Mouse (Mus musculus) MEL (cell line): ENCODE results near the gene St3gal2. TPM values are rescaled to one million over a fixed set of nuclear protein-coding genes. Genes with fewer than 3 reads are reported as not detected.

Experiments used
- DNase-seq: peaks from one replicate; pipeline ENCODE4 v3.0.0; 2011; ENCODE audit warnings: low read depth, low spot score
- H3K27ac ChIP-seq: 2 replicates; pipeline ENCODE4 v1.5.1; 2012; ENCODE audit warnings: low read depth, mild to moderate bottlenecking, control low read depth, low read length, moderate library complexity; ENCODE audit not compliant: control insufficient read depth
- H3K27me3 ChIP-seq, 2 experiments: fragments of 150-350 bp in 1 of 2; sonication (generic) in 1 of 2; 2 replicates each; pipeline ENCODE4 v1.6.1; 2012; ENCODE audit warnings: low read length in 2 of 2, mild to moderate bottlenecking in 2 of 2, improper control_type of control experiment in 1 of 2, moderate library complexity in 1 of 2; ENCODE audit not compliant: insufficient read depth in 2 of 2, control insufficient read depth in 1 of 2
- H3K36me3 ChIP-seq, 2 experiments: 2 replicates each; pipeline ENCODE4 v1.6.1; 2012 to 2014; ENCODE audit warnings: low read length in 2 of 2, improper control_type of control experiment in 1 of 2, inconsistent platforms in 1 of 2, mild to moderate bottlenecking in 1 of 2; ENCODE audit not compliant: insufficient read depth in 2 of 2, control insufficient read depth in 1 of 2
- H3K4me1 ChIP-seq, 2 experiments: fragments of 150-350 bp in 1 of 2; sonication (generic) in 1 of 2; 2 replicates each; pipeline ENCODE4 v1.6.1; 2012; ENCODE audit warnings: low read length in 2 of 2, improper control_type of control experiment in 1 of 2, mild to moderate bottlenecking in 1 of 2; ENCODE audit not compliant: insufficient read depth in 2 of 2, control insufficient read depth in 1 of 2
- H3K4me3 ChIP-seq, 2 experiments: fragments of 150-350 bp in 1 of 2; sonication (generic) in 1 of 2; 2 replicates each; pipeline ENCODE4 v1.5.1; 2012; ENCODE audit warnings: low read depth in 2 of 2, low read length in 2 of 2, mild to moderate bottlenecking in 2 of 2, moderate library complexity in 2 of 2, control low read depth in 1 of 2, improper control_type of control experiment in 1 of 2; ENCODE audit not compliant: control insufficient read depth in 1 of 2, insufficient read depth in 1 of 2
- H3K79me2 ChIP-seq: 2 replicates; pipeline ENCODE4 v1.6.1; 2012; ENCODE audit warnings: mild to moderate bottlenecking, low read length, moderate library complexity; ENCODE audit not compliant: control insufficient read depth, poor library complexity, insufficient read depth
- H3K9ac ChIP-seq: 2 replicates; pipeline ENCODE4 v1.6.1; 2012; ENCODE audit warnings: low read depth, mild to moderate bottlenecking, control low read depth, low read length, moderate library complexity; ENCODE audit not compliant: control insufficient read depth, poor library complexity, severe bottlenecking
- H3K9me3 ChIP-seq: fragments of 150-350 bp; sonication (generic); replicated peaks from 2 replicates; pipeline ENCODE4 v1.6.1; 2012; ENCODE audit warnings: mild to moderate bottlenecking, low read length, improper control_type of control experiment, moderate library complexity; ENCODE audit not compliant: insufficient read depth
- BHLHE40 ChIP-seq: IDR thresholded peaks from 2 replicates; pipeline ENCODE4 v1.6.1; 2012; ENCODE audit warnings: low read depth, mild to moderate bottlenecking, inconsistent platforms, low read length, improper control_type of control experiment, borderline replicate concordance
- CHD1 ChIP-seq: IDR thresholded peaks from 2 replicates; pipeline ENCODE4 v1.6.1; 2012; ENCODE audit warnings: low read depth, mild to moderate bottlenecking, inconsistent platforms, low read length, improper control_type of control experiment
- CHD2 ChIP-seq: IDR thresholded peaks from 2 replicates; pipeline ENCODE4 v1.6.1; 2011; ENCODE audit warnings: low read length, improper control_type of control experiment
- CTCF ChIP-seq, 3 experiments: IDR thresholded peaks in 2 of 3; conservative IDR thresholded peaks in 1 of 3; 2 replicates each; pipeline ENCODE4 v1.5.1; 2011 to 2012; ENCODE audit warnings: low read length in 3 of 3, low read depth in 2 of 3, mild to moderate bottlenecking in 2 of 3, improper control_type of control experiment in 1 of 3, inconsistent platforms in 1 of 3, mixed read lengths in 1 of 3, moderate library complexity in 1 of 3; ENCODE audit not compliant: control insufficient read depth in 1 of 3, insufficient read depth in 1 of 3, poor library complexity in 1 of 3, severe bottlenecking in 1 of 3
- E2F4 ChIP-seq: IDR thresholded peaks from 2 replicates; pipeline ENCODE4 v1.6.1; 2011; ENCODE audit warnings: low read depth, low read length, improper control_type of control experiment, borderline replicate concordance
- ELF1 ChIP-seq: IDR thresholded peaks from 2 replicates; pipeline ENCODE4 v1.6.1; 2014; ENCODE audit warnings: low read depth, mild to moderate bottlenecking, inconsistent platforms, low read length, improper control_type of control experiment, moderate library complexity
- EP300 ChIP-seq, 2 experiments: IDR thresholded peaks; 2 replicates each; pipeline ENCODE4 v1.6.1; 2011; ENCODE audit warnings: improper control_type of control experiment in 2 of 2, low read length in 2 of 2, low read depth in 1 of 2, mild to moderate bottlenecking in 1 of 2
- ETS1 ChIP-seq: IDR thresholded peaks from 2 replicates; pipeline ENCODE4 v1.6.1; 2012; ENCODE audit warnings: low read depth, mild to moderate bottlenecking, inconsistent platforms, low read length, improper control_type of control experiment, moderate library complexity
- GABPA ChIP-seq: IDR thresholded peaks from 2 replicates; pipeline ENCODE4 v1.6.1; 2012; ENCODE audit warnings: low read depth, mild to moderate bottlenecking, inconsistent platforms, low read length, improper control_type of control experiment, moderate library complexity
- GATA1 ChIP-seq: IDR thresholded peaks from 2 replicates; pipeline ENCODE4 v1.6.1; 2011; ENCODE audit warnings: low read depth, low read length, improper control_type of control experiment
- HCFC1 ChIP-seq: IDR thresholded peaks from 2 replicates; pipeline ENCODE4 v1.6.1; 2012; ENCODE audit warnings: low read depth, mild to moderate bottlenecking, inconsistent platforms, low read length, improper control_type of control experiment, moderate library complexity
- JUND ChIP-seq: IDR thresholded peaks from 2 replicates; pipeline ENCODE4 v1.6.1; 2011; ENCODE audit warnings: low read depth, mild to moderate bottlenecking, improper control_type of control experiment, low read length
- KAT2A ChIP-seq: conservative IDR thresholded peaks from 2 replicates; pipeline ENCODE4 v1.6.1; 2012; ENCODE audit warnings: low read depth, low read length, improper control_type of control experiment, inconsistent platforms
- MAFK ChIP-seq: IDR thresholded peaks from 2 replicates; pipeline ENCODE4 v1.6.1; 2011; ENCODE audit warnings: low read depth, mild to moderate bottlenecking, low read length, improper control_type of control experiment, borderline replicate concordance
- MAX ChIP-seq: IDR thresholded peaks from 2 replicates; pipeline ENCODE4 v1.6.1; 2011; ENCODE audit warnings: low read length, improper control_type of control experiment
- MAZ ChIP-seq: IDR thresholded peaks from 2 replicates; pipeline ENCODE4 v1.6.1; 2012; ENCODE audit warnings: low read depth, mild to moderate bottlenecking, inconsistent platforms, low read length, improper control_type of control experiment
- MXI1 ChIP-seq: IDR thresholded peaks from 2 replicates; pipeline ENCODE4 v1.6.1; 2011; ENCODE audit warnings: mild to moderate bottlenecking, low read depth, low read length, improper control_type of control experiment
- MYB ChIP-seq: IDR thresholded peaks from 2 replicates; pipeline ENCODE4 v1.6.1; 2011; ENCODE audit warnings: mild to moderate bottlenecking, low read depth, low read length, improper control_type of control experiment
- MYC ChIP-seq: IDR thresholded peaks from 2 replicates; pipeline ENCODE4 v1.6.1; 2011; ENCODE audit warnings: low read depth, mild to moderate bottlenecking, low read length, improper control_type of control experiment, moderate library complexity
- NELFE ChIP-seq: IDR thresholded peaks from 2 replicates; pipeline ENCODE4 v1.6.1; 2011; ENCODE audit warnings: low read depth, low read length, improper control_type of control experiment
- NRF1 ChIP-seq: IDR thresholded peaks from 2 replicates; pipeline ENCODE4 v1.6.1; 2014; ENCODE audit warnings: low read depth, mild to moderate bottlenecking, inconsistent platforms, low read length, improper control_type of control experiment, moderate library complexity; ENCODE audit not compliant: poor library complexity, insufficient read depth, severe bottlenecking
- POLR2A ChIP-seq, 2 experiments: IDR thresholded peaks; 2 replicates each; pipeline ENCODE4 v1.6.1; 2011 to 2012; ENCODE audit warnings: low read length in 2 of 2, mild to moderate bottlenecking in 2 of 2, control low read depth in 1 of 2, improper control_type of control experiment in 1 of 2, low read depth in 1 of 2, moderate library complexity in 1 of 2; ENCODE audit not compliant: control insufficient read depth in 1 of 2, insufficient read depth in 1 of 2, poor library complexity in 1 of 2
- POLR2AphosphoS2 ChIP-seq: IDR thresholded peaks from 2 replicates; pipeline ENCODE4 v1.6.1; 2011; ENCODE audit warnings: low read length, improper control_type of control experiment
- POLR2AphosphoS5 ChIP-seq: IDR thresholded peaks from 2 replicates; pipeline ENCODE4 v1.6.1; 2012; ENCODE audit warnings: low read depth, borderline replicate concordance, mild to moderate bottlenecking, inconsistent platforms, low read length, moderate library complexity, mixed read lengths
- RAD21 ChIP-seq: IDR thresholded peaks from 2 replicates; pipeline ENCODE4 v1.6.1; 2011; ENCODE audit warnings: mild to moderate bottlenecking, low read depth, low read length, improper control_type of control experiment
- RCOR1 ChIP-seq: IDR thresholded peaks from 2 replicates; pipeline ENCODE4 v1.6.1; 2012; ENCODE audit warnings: low read depth, mild to moderate bottlenecking, inconsistent platforms, low read length, improper control_type of control experiment
- SIN3A ChIP-seq: IDR thresholded peaks from 2 replicates; pipeline ENCODE4 v1.6.1; 2012; ENCODE audit warnings: low read length, improper control_type of control experiment, inconsistent platforms
- SMC3 ChIP-seq: IDR thresholded peaks from 2 replicates; pipeline ENCODE4 v1.6.1; 2011; ENCODE audit warnings: low read depth, low read length, improper control_type of control experiment
- TBP ChIP-seq: IDR thresholded peaks from 2 replicates; pipeline ENCODE4 v1.8.0; 2011; ENCODE audit warnings: low read depth, low read length, improper control_type of control experiment
- UBTF ChIP-seq: IDR thresholded peaks from 2 replicates; pipeline ENCODE4 v1.6.1; 2012; ENCODE audit warnings: low read depth, mild to moderate bottlenecking, inconsistent platforms, low read length, improper control_type of control experiment, moderate library complexity, borderline replicate concordance; ENCODE audit not compliant: insufficient read depth
- USF1 ChIP-seq: IDR thresholded peaks from 2 replicates; pipeline ENCODE4 v1.6.1; 2014; ENCODE audit warnings: low read depth, mild to moderate bottlenecking, inconsistent platforms, low read length, improper control_type of control experiment, moderate library complexity
- ZC3H11A ChIP-seq: IDR thresholded peaks from 2 replicates; pipeline ENCODE4 v1.6.1; 2012; ENCODE audit warnings: low read depth, mild to moderate bottlenecking, inconsistent platforms, low read length, improper control_type of control experiment
- ZKSCAN1 ChIP-seq: IDR thresholded peaks from 2 replicates; pipeline ENCODE4 v1.6.1; 2012; ENCODE audit warnings: low read depth, mild to moderate bottlenecking, inconsistent platforms, low read length, improper control_type of control experiment, moderate library complexity
- ZMIZ1 ChIP-seq: IDR thresholded peaks from 2 replicates; pipeline ENCODE4 v1.6.1; 2012; ENCODE audit warnings: low read depth, mild to moderate bottlenecking, inconsistent platforms, low read length, improper control_type of control experiment, moderate library complexity
- ZNF384 ChIP-seq: IDR thresholded peaks from 2 replicates; pipeline ENCODE4 v1.6.1; 2012; ENCODE audit warnings: low read depth, mild to moderate bottlenecking, inconsistent platforms, low read length, improper control_type of control experiment
- polyA plus RNA-seq, 2 experiments: library from polyadenylated mRNA; stranded (reverse) in 1 of 2; unstranded in 1 of 2; fragments of >175 nt in 1 of 2; fragments of >200 nt in 1 of 2; gene quantifications; 2 replicates each; pipeline versions ENCODE4 v1.2.1 to v1.2.4; 2012; ENCODE audit warnings: low replicate concordance in 2 of 2, low read depth in 1 of 2; ENCODE audit not compliant: insufficient read length in 2 of 2, insufficient read depth in 1 of 2, missing spikeins in 1 of 2
- total RNA-seq: library from RNA; depleted of rRNA; stranded (reverse); fragments of 300-350 nt; gene quantifications from 2 replicates; pipeline ENCODE4 v1.2.3, GENCODE M21; 2012

The St3gal2 gene
- total and polyA plus RNA-seq, 3 experiments: 5.2 to 18.0 TPM; not detected in 1

- H3K27me3 ChIP-seq: no peaks in the 10 kb centered on the region
- H3K79me2 ChIP-seq: peaks cover 28% of the 10 kb centered on the region
- DNase-seq: peak; percentile 97
- peaks cover 2 to 11% of the 10 kb centered on the region in 2 experiments for H3K36me3 ChIP-seq
- no peaks in the 10 kb centered on the region for H3K9me3 ChIP-seq
- peak within 1 kb of the TSS; percentile 74 for H3K9ac ChIP-seq
- peak within 1 kb of the TSS; percentile 99 for H3K27ac ChIP-seq
- peak within 1 kb of the TSS; percentile 69 to 82 for H3K4me3 ChIP-seq
- H3K4me1 ChIP-seq: peaks cover 0 to 5% of the 10 kb centered on the region in 2 experiments; a peak in 2 of 4 replicates
- TF ChIP-seq MAFK (peak; percentile 72; the same call in 1 of the 2 replicates), GABPA (no peak), MYB (no peak), UBTF (no peak), CTCF (IDR thresholded peaks at IDR 0.05 in 2 of 3, conservative IDR thresholded peaks at IDR 0.05 in 1 of 3; ENCODE audit: control insufficient read depth in 1 of 3, insufficient read depth in 1 of 3, low read depth in 2 of 3, low read length in 3 of 3, poor library complexity in 1 of 3, severe bottlenecking in 1 of 3) (peak in 2 of 3 experiments; percentile 27 to 63; a peak in 4 of 6 replicates), E2F4 (no peak; the same call in 1 of the 2 replicates), RCOR1 (no peak), MYC (peak; percentile 68), USF1 (no peak), TBP (peak; percentile 99), RAD21 (peak; percentile 44), ZC3H11A (peak; percentile 56), CHD2 (no peak), MAZ (0 out of 2 replicates have a peak, but pooled peaks have one; percentile 61), SMC3 (peak; percentile 58), KAT2A (peak; percentile 47; the same call in 1 of the 2 replicates), POLR2A (IDR thresholded peaks at IDR 0.05; ENCODE audit: control insufficient read depth in 1 of 2, insufficient read depth in 1 of 2, low read depth in 1 of 2, low read length in 2 of 2, poor library complexity in 1 of 2) (peak; percentile 89 to 90), ETS1 (peak; percentile 45; the same call in 1 of the 2 replicates), JUND (no peak), MAX (peak; percentile 92), POLR2AphosphoS2 (peak; percentile 89), GATA1 (peak; percentile 81), ELF1 (peak; percentile 52; the same call in 1 of the 2 replicates), MXI1 (peak; percentile 83), SIN3A (peak; percentile 84), BHLHE40 (no peak), NELFE (peak; percentile 95), CHD1 (no peak), NRF1 (peak; percentile 56; the same call in 1 of the 2 replicates), POLR2AphosphoS5 (no peak), ZNF384 (peak; percentile 80), ZMIZ1 (no peak; the same call in 1 of the 2 replicates), HCFC1 (peak; percentile 90), EP300 (IDR thresholded peaks at IDR 0.05; ENCODE audit: low read depth in 1 of 2, low read length in 2 of 2) (peak in 1 of 2 experiments; percentile 49; a peak in 1 of 4 replicates), ZKSCAN1 (no peak)
Observed at GRCm38 (mm10) chr8:110997547-110998531, 78.1 kb downstream of the St3gal2 start, which contains the start of gene Ddx19a. Gene Ddx19a, minus strand, starts transcription at chr8:110997800.
